Mouse (Mus musculus) frontal cortex, postnatal 25 days (tissue): Measurements from ENCODE around the gene Sgcd.
A peak's percentile ranks its signal among the peaks of the same experiment; 100 is the strongest.
"Not testable (repeated sequence)": the region's sequence is repeated elsewhere in the genome, so short reads cannot be mapped to it uniquely, and the experiment has no call there.

ENCODE experiments used
- DNase-seq, 2 experiments: peaks; one replicate each; pipeline ENCODE4 v3.0.0; 2022; ENCODE audit warnings: low spot score in 2 of 2

Sgcd gene

DNA sequence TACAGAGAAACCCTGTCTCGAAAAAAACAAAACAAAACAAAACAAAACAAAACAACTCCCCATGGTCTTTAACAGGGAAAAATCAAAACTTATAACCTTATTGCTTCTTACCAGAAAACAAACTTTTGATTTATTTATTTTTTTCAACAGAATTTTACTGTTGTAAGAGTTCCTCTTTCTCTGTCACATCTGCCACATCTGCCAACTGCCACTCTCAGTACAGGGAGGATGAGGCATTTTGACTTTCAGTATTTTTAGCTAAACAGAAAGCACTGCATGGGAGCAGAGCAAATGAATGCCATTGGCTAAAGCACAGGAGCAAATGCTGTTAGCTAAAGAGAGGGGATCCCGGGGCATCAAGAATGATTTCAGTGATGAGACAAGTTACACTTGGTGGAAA lies 528.6 kb downstream of the Sgcd start:
- DNase-seq: no peak

DNA sequence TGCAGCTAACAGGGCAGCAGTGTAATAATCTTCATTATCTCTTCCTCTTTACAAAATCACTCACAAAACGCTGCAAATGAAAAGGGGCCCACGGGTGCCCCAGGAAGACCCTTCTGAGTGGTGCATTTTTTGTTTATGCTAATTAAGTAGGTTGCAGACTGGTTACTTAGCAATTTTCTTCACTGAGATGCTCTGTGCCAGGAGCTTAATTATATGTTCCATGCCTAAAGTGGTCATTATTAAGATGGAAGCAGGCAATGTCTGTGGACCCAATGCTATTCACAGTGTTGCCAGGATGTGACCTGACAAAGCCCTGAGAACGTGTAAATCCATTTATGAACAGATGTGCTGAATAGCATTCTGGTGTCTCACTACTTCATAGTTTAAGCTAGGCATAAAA lies 529.6 kb downstream of the Sgcd start:
- no peak for DNase-seq

DNA sequence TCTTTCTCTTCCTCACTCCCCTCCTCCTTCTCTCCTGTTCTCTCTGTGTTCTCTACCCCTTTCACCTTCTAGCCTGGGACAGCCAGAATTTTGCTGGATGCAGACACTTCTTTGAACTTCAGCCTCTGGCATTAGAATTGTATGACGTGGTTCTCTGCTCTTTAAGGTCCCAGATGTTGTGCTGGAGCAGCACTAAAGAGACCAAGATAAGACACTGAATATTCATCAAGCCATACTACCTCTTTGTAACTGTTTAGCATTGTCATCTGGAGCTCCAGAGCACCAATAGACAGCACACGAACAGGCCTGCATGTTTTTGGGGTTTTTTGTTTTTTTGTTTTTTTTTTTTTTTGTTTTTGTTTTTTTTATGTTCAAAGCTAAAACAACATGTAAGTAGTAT lies 541.0 kb downstream of the Sgcd start:
- no peak for DNase-seq

DNA sequence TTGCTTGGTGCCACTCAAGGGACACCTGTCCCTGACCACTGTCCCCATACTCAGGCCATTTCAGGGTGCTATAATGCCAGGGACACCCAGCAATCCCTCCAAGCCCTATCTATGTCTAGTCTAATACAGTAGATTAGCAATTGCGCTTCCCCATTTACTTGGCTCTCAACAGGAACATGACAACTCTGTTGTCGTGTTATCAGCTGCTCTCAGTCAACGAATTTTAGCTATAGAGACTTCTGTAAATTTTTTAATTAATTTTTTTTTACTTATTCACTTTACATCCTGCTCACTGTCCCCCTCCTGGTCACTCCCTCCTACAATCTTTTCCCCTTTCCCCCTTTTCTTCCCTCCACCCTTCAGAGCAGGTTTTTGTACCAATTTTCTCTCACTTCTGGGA lies 542.4 kb downstream of the Sgcd start:
- DNase-seq: no peak

DNA sequence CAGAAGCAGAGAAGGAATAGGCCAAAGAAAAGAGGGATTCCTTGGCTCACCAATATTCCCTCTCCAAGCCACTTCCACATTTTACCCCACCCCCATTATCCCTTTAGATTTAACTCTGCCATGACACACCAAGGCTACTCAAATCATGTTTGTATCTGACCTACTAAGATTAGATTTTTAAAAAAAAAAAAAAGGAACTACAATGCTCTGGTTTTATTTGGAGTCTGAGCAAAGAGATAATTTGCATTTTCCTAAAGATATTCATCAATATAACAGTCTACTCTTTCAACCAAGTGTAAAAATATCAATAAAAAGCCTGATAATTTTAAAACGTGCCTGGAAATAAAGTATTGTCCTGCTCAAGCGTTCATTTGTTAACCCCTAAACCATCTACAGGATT lies 543.1 kb downstream of the Sgcd start:
- DNase-seq: no peak

DNA sequence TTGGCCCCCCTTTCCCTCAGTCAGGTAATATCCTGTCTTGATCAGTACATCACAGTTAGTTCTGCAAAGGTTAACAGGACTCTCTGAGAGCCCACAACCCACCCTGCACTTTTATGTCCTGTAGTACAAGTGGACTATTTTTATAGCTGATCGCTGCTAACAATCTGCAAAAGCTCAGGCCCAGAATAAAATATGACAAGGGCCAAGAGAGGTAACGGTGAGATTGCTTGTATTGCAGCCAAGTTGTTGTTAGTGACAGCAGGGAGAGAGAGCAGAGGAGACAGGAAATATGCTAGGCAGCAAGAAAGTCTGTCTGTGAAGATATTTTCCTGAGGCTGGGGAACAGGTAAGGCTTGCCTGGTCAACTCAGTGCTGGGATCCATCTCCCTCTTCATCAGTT lies 546.5 kb downstream of the Sgcd start:
- DNase-seq: no peak

DNA sequence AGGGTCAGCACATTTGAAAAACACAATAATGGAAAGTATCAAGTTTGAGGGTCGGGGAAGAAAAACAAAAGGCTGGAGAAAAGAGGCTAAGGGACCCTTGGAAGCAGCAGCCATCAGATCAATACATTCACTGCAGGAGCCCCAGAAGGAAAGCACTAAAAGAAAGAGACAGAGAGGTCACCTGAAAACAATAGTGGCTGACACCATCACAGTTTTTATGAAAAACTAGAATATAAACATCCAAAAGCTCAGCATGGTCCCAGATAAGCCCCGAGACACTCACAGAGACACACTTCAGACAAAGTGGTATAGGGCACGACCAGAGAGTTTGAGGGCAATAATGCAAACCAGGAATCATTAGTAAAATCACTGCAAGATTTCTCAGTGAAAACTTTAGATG lies 589.2 kb downstream of the Sgcd start:
- DNase-seq: no peak

DNA sequence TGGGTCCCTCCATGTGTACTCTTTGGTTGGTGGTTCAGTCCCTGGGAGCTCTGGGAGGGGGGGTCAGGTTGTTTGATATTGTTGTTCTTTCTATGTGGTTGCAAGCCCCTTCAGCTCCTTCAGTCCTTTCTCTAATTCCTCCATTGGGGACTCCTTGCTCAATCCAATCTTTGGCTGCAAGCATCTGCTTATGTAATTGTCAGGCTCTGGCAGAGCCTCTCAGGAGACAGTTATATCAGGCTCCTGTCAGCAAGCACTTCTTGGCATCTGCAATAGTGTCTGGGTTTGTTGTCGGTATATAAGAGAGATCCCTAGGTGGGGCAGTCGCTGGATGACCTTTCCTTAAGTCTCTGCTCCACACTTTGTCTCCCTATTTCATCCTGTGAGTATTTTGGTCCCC lies 598.0 kb downstream of the Sgcd start:
- DNase-seq: not testable (repeated sequence)

DNA sequence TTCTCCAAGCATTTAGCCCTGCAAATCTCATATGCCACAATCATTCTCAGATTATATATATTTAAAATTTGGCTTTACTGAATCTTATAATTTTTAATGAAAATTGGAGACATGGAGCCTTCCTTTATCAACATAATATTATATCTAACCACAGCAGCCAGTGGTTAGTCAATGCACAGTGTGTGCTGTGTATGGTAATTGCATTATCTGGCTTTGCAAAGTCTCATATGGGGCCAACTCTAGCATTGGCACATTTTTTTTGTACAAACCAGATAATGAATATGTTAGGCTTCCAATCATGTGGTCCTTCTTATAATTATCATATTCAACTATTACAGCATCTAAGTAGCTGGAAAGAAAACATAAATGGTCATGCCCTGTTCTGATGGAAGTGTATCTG lies 599.4 kb downstream of the Sgcd start:
- DNase-seq: no peak

DNA sequence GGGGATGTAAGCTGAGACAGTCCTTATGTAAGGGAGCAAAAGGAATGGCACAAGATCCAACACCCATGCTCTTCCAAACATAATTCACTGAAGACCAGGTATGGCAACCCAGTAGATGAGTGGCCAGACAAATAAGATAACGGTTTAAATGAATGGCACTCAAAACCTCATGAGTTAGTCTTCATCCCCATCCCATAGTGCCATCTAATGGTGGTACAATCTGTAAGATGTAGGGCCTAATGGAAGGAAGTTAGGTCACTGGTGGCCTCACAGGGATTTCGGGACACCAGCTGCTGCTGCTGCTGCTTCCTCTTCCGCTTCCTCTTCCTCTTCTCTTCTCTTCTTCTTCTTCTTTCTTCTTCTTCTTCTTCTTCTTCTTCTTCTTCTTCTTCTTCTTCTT lies 601.0 kb downstream of the Sgcd start:
- no peak for DNase-seq

DNA sequence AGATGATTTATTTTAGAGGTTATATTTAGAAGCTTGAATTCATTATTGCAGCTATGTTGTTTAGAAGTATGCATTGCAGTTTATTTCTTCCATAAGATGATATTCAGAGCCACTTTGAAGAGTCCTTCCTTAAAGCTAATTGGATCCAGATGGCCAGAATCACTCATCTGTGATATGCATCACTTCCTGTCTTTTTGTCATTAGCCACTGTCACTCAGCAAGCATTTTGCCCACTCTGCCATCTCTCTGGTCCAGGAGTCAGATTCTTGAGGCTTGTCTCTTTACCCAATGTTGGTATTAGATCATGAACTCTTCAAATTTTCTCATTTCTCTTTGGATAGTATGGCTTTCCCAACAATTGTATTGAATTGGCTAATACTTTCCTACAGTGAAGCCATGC lies 602.6 kb downstream of the Sgcd start:
- no peak for DNase-seq

DNA sequence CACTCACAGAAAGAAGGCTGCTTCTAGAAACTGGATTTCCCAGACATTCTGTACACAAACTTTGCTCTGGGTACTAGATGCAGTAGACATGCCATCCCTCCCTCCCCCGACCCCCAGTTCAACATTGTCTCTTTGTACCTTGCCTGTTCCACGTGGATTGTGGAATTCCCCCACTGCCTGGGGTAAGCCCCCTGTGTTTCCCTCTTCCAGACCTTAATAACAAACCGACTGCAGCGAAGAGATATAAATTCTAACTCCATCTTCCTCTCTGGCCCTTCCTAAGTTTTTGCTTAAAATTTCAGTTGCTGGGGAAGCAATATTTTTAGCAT lies 609.2 kb downstream of the Sgcd start:
- DNase-seq: no peak

DNA sequence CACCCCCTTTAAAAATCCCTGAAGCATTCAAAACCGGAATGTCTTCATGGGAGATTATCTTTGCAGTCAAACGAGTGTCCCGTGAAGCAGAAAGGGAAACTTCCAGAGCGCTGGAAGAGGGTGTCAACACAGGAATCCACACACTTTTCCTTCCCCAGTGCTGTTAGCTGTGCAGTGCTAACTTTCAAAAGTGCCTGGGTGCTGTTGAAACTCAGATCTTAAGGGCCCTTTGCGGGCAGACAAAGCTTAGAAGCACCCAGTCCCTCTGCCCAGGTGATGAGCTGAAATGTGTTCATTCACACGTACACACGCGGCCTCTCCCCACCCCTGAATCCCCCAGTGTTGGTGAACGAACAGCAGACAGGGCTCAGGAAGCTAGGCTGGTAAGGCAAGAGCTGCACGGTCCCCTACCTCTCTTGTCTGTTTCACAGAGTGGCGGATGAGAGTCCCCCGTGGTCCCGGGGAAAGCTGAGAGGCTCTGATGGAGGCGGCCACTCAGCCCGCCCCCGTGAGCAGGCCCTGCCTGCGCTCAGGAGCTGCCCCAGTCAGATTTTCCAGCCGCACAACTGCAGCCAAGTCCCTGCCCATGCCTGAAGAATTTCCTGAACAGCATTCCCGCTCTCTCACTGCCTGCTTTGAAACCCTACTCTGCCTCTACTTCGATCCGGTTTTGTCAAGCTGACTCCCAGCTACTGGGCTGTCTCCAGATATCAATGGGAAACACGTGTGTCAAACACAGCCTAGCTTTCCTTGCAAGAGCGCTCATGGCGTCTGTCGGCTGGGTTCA lies 609.7 kb downstream of the Sgcd start:
- DNase-seq: peak; percentile 5 to 6

DNA sequence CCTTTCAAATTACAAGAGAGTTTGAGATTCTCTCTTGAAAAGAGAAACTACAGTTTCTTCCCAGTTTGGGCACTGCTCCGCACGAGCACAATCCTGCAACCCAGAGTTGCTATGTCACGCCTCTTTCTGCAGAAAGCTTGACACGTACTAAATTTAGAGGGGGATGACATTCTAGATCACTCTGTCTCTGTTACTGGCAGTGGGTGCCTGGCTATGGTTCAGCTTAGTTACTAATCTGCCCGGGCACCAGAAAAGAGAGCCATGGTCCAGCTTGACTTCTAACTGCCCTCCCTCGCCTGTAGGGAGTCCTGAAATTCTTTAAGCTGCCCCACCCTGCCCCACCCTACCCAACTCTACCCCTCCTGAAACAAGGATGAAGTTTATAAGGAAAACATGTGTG lies 611.3 kb downstream of the Sgcd start:
- DNase-seq: no peak

DNA sequence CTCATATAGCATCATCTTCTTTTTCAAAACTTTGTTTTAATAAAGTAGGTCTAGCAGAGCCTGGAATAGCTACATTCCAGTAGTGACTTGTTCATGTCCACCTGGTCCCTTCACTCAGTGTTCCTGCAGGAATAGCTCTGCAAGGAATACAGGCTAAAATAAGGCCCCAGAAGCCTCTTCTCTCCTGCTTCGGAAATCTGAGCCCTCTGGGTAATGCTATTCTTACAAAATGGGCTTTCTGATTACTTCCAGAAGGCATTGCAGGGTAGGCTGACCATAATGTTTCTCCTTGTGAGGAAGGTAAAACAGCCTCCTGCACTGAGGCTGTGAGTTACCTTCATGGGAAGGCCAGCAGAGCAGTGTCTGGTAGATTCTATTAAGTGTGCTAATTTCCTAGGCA lies 611.9 kb downstream of the Sgcd start:
- DNase-seq: no peak

DNA sequence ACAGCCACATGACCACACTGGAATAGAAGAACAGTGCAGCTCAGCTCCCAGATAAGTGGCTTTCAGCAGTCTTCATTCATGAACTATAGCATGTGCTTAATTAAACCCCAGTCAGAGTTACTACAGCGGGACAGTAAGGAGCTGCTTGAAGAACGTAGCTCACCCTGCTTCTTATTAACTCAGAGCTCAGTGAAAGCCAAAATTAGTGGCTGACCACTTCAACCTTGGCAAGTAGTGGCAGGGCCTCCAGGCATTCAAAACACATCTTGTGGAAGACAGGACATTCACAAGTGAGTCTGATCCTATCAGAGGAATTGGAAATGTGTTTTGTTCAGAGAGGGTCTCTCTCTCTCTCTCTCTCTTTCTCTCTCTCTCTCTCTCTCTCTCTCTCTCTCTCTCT lies 617.2 kb downstream of the Sgcd start:
- no peak for DNase-seq

DNA sequence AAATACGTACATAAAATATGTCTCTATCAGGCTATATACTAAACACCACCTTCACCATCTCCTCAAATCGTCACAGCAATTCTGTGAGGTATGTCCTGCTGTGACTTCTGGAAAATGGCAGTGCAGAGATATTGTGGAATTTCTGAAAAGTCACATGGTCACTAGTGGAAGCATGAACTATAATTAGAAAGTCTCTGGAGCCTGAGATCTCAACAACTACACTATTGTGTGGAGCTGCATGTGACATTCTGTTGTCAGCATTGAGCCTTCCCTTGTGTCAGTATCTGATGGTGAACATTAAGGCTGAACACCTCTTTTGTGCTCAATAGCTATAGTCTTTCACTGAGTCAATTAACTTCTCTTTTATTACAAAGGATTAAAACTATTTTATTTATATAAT lies 637.2 kb downstream of the Sgcd start:
- no peak for DNase-seq

DNA sequence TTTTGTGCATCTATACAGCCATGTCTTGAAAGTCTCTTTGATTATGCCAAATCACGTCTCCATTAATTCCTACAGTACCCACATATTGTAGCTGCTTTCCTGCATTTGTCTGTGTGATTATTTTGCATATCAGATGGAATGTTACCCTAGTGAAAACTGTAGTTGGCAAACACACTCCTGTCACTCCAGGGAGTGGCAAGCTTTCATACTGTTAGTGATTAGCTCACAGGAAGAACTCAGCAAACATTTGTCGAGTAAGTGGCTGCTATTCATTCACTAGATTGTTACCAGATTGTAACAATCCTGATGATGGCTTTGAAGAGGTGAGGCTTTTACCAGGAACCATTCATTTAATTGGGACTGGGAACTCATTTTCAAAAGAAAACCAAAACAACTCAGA lies 645.3 kb downstream of the Sgcd start:
- DNase-seq: no peak

DNA sequence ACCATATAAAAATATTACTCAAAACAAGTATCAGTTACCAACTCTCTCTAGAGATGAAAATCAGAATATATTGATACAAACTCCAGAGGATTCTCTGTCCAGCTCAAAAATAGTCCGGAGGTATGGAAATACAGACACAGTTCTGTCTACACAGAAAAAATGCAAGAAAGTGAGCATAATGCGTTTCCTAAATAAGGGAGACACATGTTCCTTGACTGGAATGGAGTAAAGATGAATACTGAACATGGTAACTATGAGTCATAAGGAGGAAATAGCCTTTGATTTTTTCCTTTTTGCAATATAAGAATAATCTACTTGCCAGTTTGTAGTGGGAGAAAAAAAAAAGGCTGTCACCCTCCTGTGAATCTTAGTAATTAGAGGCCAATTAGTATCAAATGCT lies 655.1 kb downstream of the Sgcd start:
- DNase-seq: no peak

DNA sequence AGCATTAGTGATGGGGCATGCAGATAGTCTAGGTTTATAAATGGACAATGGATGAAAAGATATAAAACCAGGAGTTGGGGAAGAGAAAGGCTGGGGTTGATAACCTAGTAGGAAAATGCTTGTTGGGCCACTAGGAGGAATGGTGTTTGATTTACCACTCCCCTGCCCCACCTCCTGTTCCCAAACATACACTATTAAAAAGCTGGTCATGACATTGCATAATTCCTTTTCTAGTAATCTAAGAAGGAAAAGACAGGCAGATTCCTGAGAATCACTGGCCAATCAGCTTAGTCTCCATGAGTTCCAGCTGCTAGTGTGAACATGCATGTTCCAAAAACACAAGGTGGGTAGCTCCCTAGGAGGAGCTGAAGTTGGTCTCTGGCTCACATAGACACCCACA lies 683.2 kb downstream of the Sgcd start:
- no peak for DNase-seq

DNA sequence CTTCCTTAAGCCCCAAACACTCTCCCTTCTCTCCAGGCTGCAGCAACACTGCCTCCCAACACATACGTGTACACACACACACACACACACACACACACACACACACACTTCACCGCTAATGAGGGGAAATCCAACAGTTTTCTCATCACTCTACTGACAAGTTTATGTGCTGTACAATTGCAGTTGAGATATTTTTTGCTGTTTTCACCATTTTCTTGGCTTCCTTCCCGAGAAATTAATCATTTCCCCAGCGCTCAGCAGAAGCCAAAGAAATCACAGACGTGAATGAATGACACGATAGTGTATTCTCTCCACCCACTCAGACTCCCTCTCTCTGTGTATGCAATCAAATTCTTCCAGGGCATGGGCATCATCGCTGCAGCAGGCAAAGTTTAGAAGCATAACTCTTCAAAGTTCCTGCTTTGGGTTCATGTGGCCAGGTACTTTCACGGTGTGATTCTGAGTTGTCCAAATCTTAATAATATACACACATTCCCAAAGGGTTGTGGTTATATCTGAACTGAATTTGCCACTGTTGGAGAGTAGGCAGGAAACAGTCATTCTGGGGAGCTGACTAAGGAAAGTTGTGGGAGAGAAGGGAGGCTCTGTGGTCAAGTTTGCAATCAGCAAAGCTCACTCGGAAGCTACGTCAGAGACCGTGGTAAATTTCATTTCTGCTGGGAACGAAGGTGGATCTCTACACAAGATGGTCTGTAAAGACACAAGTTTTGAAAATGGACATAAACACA lies 683.9 kb downstream of the Sgcd start:
- DNase-seq: peak in 1 of 2 experiments; percentile 14

DNA sequence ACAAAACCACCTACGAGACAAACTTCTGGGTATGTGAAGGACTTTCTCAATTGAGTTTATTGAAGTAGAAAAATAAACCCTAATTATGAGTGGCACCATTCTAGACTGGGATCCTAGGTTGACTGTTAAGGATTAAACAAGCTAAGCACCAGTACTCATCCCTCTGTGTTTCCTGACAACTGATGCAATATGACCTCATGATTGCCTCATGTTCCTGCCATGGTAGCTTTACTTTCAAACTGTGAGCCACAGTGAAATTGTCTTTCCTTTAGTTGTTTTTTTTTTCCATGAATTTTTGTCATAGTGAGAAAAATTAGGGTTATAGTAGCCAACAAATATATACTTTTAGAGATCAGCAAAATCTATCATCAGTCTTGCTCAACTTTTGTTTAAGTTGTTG lies 689.0 kb downstream of the Sgcd start:
- no peak for DNase-seq

DNA sequence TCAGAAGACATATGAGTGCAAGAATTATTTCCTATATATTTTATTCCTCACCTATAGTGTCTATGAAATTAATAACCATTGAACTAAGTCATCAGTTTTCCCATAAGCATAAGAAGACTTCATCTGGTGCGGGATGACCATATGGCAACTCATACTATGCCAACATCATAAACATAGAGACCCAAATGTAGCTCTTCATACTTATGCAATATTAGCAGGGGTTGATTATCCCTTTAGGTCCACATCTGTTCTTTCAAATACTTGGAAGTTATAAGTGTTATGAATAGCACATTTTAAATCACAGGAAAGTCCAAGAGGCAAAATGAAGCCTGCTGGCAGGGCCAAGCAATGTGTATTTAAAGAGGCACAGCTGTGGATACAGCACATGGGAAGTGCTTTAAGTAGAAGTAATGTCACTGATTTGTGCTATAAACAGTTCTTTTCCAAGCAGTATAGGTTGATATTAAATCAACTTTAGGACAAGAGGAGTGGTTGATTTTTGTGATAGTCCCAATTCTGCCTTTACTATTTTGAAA lies 690.9 kb downstream of the Sgcd start:
- no peak for DNase-seq
